Mouse (Mus musculus) heart, embryonic 10.5 days (tissue): Measurements from ENCODE around the gene Poll. TPM values are rescaled to one million over a fixed set of nuclear protein-coding genes. Genes with fewer than 3 reads are reported as not detected.
"Not testable (repeated sequence)": the region's sequence is repeated elsewhere in the genome, so short reads cannot be mapped to it uniquely, and the experiment has no call there.

Experiments used
- DNase-seq: peaks from one replicate; pipeline ENCODE4 v3.0.0-alpha.2; 2017; ENCODE audit warnings: low spot score
- H3K27ac ChIP-seq: fragments of 300-500 bp; sonication (generic); 2 replicates; pipeline ENCODE4 v1.5.1; 2016; ENCODE audit warnings: mild to moderate bottlenecking
- H3K27me3 ChIP-seq: fragments of 300-500 bp; sonication (generic); 2 replicates; pipeline ENCODE4 v1.6.1; 2016; ENCODE audit warnings: mild to moderate bottlenecking; ENCODE audit not compliant: poor library complexity, insufficient read depth, severe bottlenecking
- H3K36me3 ChIP-seq: fragments of 300-500 bp; sonication (generic); 2 replicates; pipeline ENCODE4 v1.6.1; 2016; ENCODE audit warnings: mild to moderate bottlenecking, moderate library complexity
- H3K4me1 ChIP-seq: fragments of 300-500 bp; sonication (generic); 2 replicates; pipeline ENCODE4 v1.6.1; 2016; ENCODE audit warnings: mild to moderate bottlenecking
- H3K4me3 ChIP-seq: fragments of 300-500 bp; sonication (generic); 2 replicates; pipeline ENCODE4 v1.5.1; 2016; ENCODE audit warnings: mild to moderate bottlenecking, moderate library complexity
- H3K9me3 ChIP-seq: fragments of 300-500 bp; sonication (generic); 2 replicates; pipeline ENCODE4 v1.6.1; 2016; ENCODE audit warnings: mild to moderate bottlenecking, moderate library complexity
- WGBS: fragments of 180-500 bp; shearing (Covaris S2); methylation state at CpG from one replicate; pipeline ENCODE4 v1.1.7; 2016; 5-methylcytosine and 5-hydroxymethylcytosine counted together
- polyA plus RNA-seq: library from polyadenylated mRNA; unstranded; fragments of >200 nt; fragmentation: Nextera tagmentation; extraction: Ambion mirVana; gene quantifications from 2 replicates; pipeline ENCODE4 v1.2.1, GENCODE M21; 2016

The Poll gene
- polyA plus RNA-seq, 1 experiment from 2014 or later, result 19.2 TPM

DNA sequence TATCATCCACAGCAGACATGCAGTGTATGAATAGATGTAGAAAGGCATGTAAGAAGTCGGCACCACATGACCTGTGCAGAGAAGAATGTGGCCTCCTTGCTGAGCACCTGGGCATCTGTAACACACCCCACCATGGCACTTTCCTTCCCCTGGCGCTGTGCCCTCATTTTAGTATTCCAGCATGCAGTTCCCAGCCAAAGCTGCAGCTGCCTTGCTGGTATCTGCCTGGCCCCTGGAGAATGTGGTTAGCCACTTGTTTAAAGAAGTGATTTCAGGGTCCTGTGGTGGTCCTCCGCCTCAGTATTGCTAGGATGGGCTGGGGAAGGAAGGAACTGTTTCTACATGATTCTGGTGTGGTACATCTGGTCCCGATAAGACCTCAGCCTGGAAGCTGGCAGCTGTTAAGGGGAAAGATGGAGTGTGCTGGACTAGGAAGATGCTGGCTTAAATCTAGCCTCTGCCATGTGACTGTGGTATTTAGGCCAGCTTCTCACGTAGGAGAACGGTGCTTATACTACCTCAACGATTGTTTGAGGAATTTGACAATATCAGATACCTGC, 14.1 kb upstream of the Poll start:
- Histone ChIP-seq H3K27ac (no peak overlapping the region; the same call in 1 of the 2 replicates), H3K4me3 (no peak overlapping the region), H3K36me3 (peaks cover 43% of the 10 kb centered on the region), H3K27me3 (peaks cover 36% of the 10 kb centered on the region), H3K9me3 (no peaks in the 10 kb centered on the region), H3K4me1 (peaks cover 63% of the 10 kb centered on the region)
- 56% methylated on average over 7 of the region's 7 CpGs for WGBS
- DNase-seq, result no peak

DNA sequence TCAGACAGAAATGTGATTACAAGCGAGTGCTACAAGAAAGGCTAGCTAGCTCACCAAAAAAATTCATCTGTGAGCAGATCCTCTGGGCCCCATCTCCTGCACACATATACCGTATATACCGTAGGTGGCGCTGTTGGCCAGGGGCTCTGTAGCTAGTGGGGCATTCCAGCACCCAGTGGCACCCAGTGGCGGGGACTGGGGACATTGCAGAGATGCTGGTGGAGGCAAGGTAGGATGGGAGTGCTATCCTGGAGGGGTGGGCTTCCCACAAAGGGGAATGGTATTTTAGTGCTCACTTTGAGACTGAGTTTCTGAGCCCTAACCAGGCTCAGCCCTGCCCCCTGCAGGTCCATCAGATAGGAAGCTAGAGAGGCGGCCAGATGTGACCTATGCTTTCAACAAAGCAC, 13.5 kb upstream of the Poll start:
- Histone ChIP-seq H3K27ac (no peak overlapping the region), H3K27me3 (peaks cover 38% of the 10 kb centered on the region)
- 13% methylated on average over 6 of the region's 6 CpGs for WGBS

DNA sequence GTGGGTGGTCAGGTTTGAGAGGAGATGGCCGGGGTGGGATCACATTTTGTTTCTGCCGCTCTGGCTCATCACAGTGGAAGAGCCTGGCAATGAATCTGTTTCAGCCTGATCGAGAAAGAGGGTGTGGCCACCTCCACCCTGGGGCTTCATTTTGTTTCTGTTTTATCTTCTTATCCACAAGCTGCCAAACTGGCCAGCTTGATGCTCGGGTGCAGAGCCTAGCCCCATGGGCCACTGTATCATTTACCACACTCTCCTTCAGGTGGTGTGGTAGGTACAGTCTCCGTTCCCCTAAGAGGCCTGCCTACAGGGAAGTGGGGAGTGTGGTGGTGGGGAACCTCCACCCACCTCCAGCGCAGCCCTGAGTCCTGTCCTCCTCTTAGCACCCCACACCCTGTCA, 12.7 kb upstream of the Poll start:
- no peaks in the 10 kb centered on the region for H3K9me3 ChIP-seq
- H3K4me3 ChIP-seq, result no peak overlapping the region
- H3K36me3 ChIP-seq, result peaks cover 31% of the 10 kb centered on the region
- peaks cover 51% of the 10 kb centered on the region for H3K4me1 ChIP-seq
- H3K27me3 ChIP-seq, result peaks cover 31% of the 10 kb centered on the region
- H3K27ac ChIP-seq, result no peak overlapping the region; the same call in 1 of the 2 replicates
- 73% methylated on average over 6 of the region's 6 CpGs for WGBS
- no peak for DNase-seq

More for the DNA sequence above, 13.5 kb upstream of the Poll start:
- Histone ChIP-seq H3K36me3 (peaks cover 39% of the 10 kb centered on the region), H3K4me3 (no peak overlapping the region), H3K4me1 (peaks cover 58% of the 10 kb centered on the region), H3K9me3 (no peaks in the 10 kb centered on the region)
- DNase-seq, result peak; percentile 89

GRCm38 (mm10) chr19:45567367-45567766, 7.0 kb upstream of the Poll start:
- Histone ChIP-seq H3K27me3 (peaks cover 18% of the 10 kb centered on the region; the same call in 1 of the 2 replicates), H3K27ac (peak overlapping the region; percentile 42; the same call in 1 of the 2 replicates), H3K4me3 (no peak overlapping the region), H3K36me3 (peaks cover 14% of the 10 kb centered on the region), H3K9me3 (no peaks in the 10 kb centered on the region), H3K4me1 (peaks cover 17% of the 10 kb centered on the region)
- no peak for DNase-seq
- 33% methylated on average over 14 of the region's 14 CpGs for whole genome bisulfite sequencing

GRCm38 (mm10) chr19:45565925-45566715, 5.8 kb upstream of the Poll start:
- Histone ChIP-seq H3K27ac (no peak overlapping the region), H3K9me3 (no peaks in the 10 kb centered on the region), H3K4me3 (no peak overlapping the region), H3K27me3 (peaks cover 14% of the 10 kb centered on the region; the same call in 1 of the 2 replicates), H3K4me1 (peaks cover 17% of the 10 kb centered on the region), H3K36me3 (0 out of 2 replicates have a peak, but pooled peaks cover 8% of the 10 kb centered on the region)
- WGBS, result 66% methylated on average over 15 of the region's 15 CpGs
- no peak for DNase-seq

DNA sequence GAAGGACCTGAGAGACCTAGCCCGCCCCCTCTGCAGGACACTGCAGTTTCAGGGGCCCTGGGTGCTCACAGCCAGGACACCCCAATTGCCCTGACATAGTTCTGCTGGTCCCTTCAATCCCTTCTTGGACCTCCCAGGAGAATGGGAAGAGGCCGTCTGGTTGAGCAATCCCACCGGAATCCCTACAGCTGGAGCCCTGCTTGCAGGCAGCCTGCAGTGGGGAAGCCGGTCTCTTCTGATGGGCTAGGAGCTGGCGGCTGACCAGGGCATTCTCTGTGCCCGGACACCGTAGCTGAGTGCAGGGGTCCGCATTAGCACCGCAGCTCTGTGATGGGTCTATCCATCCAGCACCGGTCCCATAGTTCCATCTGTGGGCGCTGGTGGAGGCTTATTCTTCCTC, 6.2 kb downstream of the Poll start:
- Histone ChIP-seq H3K9me3 (no peaks in the 10 kb centered on the region), H3K27ac (no peak overlapping the region), H3K27me3 (peaks cover 11% of the 10 kb centered on the region), H3K4me1 (no peaks in the 10 kb centered on the region), H3K4me3 (no peak overlapping the region), H3K36me3 (peaks cover 58% of the 10 kb centered on the region)
- no peak for DNase-seq
- WGBS, result 89% methylated on average over 11 of the region's 11 CpGs

DNA sequence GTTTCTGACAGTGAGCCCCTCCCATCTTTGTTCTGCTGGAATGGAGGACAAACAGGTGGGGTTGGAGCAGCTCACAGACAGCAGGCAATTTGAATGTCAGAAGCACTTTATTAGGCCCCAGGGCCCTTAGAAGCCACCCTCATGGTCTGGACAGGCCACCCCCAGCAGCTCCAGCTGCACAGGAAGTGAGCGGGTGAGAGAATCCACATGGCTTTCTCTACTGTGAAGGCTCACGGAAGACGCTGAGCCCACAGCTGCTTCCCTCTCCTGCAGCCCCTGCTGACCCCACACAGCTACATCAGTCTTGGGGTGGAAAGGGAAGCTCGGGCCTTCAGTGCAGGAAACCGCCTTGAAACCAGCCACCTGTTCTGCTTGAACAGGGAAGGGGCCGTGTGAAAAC, 8.1 kb downstream of the Poll start:
- Histone ChIP-seq H3K4me3 (no peak overlapping the region), H3K36me3 (peaks cover 47% of the 10 kb centered on the region), H3K4me1 (peaks cover 14% of the 10 kb centered on the region), H3K27ac (no peak overlapping the region), H3K27me3 (peaks cover 16% of the 10 kb centered on the region), H3K9me3 (no peaks in the 10 kb centered on the region)
- 60% methylated on average over 6 of the region's 6 CpGs for WGBS
- no peak for DNase-seq

- H3K9me3 ChIP-seq, result no peaks in the 10 kb centered on the region
- peaks cover 21% of the 10 kb centered on the region for H3K4me1 ChIP-seq
- 0 out of 2 replicates have a peak overlapping the region, but pooled peaks have one; percentile 59 for H3K27ac ChIP-seq
- H3K4me3 ChIP-seq, result no peak overlapping the region
- H3K27me3 ChIP-seq, result peaks cover 38% of the 10 kb centered on the region
- DNase-seq, result no peak
- WGBS, result 78% methylated on average over 4 of the region's 4 CpGs
- peaks cover 28% of the 10 kb centered on the region for H3K36me3 ChIP-seq
Observed at GRCm38 (mm10) chr19:45549948-45550347, 10.4 kb downstream of the Poll start.

- peaks cover 22% of the 10 kb centered on the region for H3K36me3 ChIP-seq
- H3K4me1 ChIP-seq, result peaks cover 27% of the 10 kb centered on the region
- H3K4me3 ChIP-seq, result no peak overlapping the region
- H3K27me3 ChIP-seq, result peaks cover 43% of the 10 kb centered on the region
- no peak for DNase-seq
- H3K9me3 ChIP-seq, result no peaks in the 10 kb centered on the region
- 85% methylated on average over 23 of the region's 23 CpGs for WGBS
- H3K27ac ChIP-seq, result peak overlapping the region; percentile 65; the same call in 1 of the 2 replicates
Observed at GRCm38 (mm10) chr19:45549128-45549915, 11.0 kb downstream of the Poll start.

DNA sequence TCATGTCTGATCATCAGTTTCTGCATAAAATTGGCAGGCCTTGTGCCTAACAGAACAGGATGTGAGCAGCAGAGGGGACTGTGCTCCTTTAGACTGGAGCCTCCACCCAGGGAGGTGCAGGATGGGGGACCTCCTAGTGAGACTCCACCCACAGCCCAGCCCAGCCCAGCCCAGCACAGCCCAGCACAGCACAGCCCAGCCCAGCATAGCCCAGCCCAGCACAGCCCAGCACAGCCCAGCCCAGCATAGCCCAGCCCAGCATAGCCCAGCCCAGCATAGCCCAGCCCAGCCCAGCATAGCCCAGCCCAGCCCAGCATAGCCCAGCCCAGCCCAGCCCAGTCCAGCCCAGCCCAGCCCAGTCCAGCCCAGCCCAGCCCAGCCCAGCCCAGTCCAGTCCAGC, 12.1 kb downstream of the Poll start:
- Histone ChIP-seq H3K27me3 (peaks cover 54% of the 10 kb centered on the region), H3K4me1 (peaks cover 34% of the 10 kb centered on the region), H3K36me3 (peaks cover 11% of the 10 kb centered on the region)
- DNase-seq, result peak; percentile 95
- not testable (repeated sequence) for H3K4me3 ChIP-seq, H3K9me3 ChIP-seq, H3K27ac ChIP-seq

- H3K27ac ChIP-seq, result peak overlapping the region; percentile 26; the same call in 1 of the 2 replicates
- H3K36me3 ChIP-seq, result no peaks in the 10 kb centered on the region
- H3K9me3 ChIP-seq, result no peaks in the 10 kb centered on the region
- peaks cover 83% of the 10 kb centered on the region for H3K27me3 ChIP-seq
- H3K4me1 ChIP-seq, result peaks cover 49% of the 10 kb centered on the region
- WGBS, result under 1% methylated on average over 30 of the region's 30 CpGs
- peak; percentile 91 for DNase-seq
- peak overlapping the region; percentile 59 for H3K4me3 ChIP-seq
Observed at GRCm38 (mm10) chr19:45544925-45545321, 15.4 kb downstream of the Poll start.

DNA sequence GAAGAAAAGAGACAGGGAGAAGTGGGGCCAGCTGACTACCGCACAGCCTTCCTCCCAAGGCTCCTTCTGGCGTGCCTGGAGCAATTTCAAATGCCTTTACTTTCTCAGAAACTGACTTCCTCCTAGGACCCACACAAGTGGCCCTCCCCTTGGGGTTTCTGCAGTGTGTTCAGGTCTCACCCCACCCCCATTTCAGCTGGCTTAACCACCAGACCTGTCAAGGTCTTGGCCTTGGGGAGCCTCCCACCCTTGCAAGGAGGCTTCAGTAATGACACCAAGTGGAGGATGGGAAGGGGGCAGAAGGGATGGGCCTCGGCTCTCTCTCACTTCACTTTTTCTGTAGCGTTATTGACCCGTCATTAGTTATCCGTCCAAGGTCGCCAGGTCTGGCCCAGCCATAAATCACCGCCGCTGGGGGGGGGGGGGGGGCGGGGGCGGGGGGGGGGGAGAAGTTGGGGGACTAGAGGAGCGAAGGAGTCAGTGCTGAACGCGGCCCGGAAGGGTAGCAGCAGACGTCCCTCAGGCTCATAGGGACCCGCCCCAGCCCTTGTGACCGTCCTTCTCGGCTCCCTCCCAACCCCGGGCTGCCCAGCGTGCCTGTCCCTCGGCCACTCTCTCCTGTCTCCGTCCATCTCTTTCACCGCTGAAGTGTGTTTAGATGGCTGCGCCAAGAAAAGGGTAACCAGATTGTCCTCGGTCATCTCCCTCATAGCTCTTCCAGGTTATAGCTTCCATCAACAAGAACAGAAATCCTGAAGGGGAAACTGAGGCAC, 16.0 kb downstream of the Poll start:
- Histone ChIP-seq H3K4me3 (peak overlapping the region; percentile 59), H3K4me1 (peaks cover 49% of the 10 kb centered on the region), H3K27ac (peak overlapping the region; percentile 26; the same call in 1 of the 2 replicates), H3K27me3 (peaks cover 83% of the 10 kb centered on the region), H3K36me3 (no peaks in the 10 kb centered on the region), H3K9me3 (no peaks in the 10 kb centered on the region)
- 2% methylated on average over 20 of the region's 26 CpGs for WGBS
- no peak for DNase-seq
